Mouse (Mus musculus) midbrain, postnatal 0 days (tissue): ENCODE measurements around the gene Asap3. TPM values are rescaled to one million over a fixed set of nuclear protein-coding genes. Genes with fewer than 3 reads are reported as not detected.

Source experiments
- ATAC-seq: fragments of 200-750 bp; cut with Nextera tagmentation; 2 replicates; pipeline ENCODE4 v1.8.0; 2017; ENCODE audit warnings: moderate number of reproducible peaks, mild to moderate bottlenecking, moderate TSS enrichment, moderate library complexity; ENCODE audit not compliant: low FRiP score
- DNase-seq: peaks from one replicate; pipeline ENCODE4 v3.0.0-alpha.2; 2015; ENCODE audit warnings: low spot score
- H3K27ac ChIP-seq: fragments of 300-500 bp; sonication (generic); 2 replicates; pipeline ENCODE4 v1.5.1; 2014; ENCODE audit warnings: low read depth, mild to moderate bottlenecking, low read length, mixed read lengths
- H3K27me3 ChIP-seq: fragments of 300-500 bp; sonication (generic); 2 replicates; pipeline ENCODE4 v1.6.1; 2014; ENCODE audit warnings: low read length, control low read depth, mixed read lengths; ENCODE audit not compliant: insufficient read depth
- H3K36me3 ChIP-seq: fragments of 300-500 bp; sonication (generic); 2 replicates; pipeline ENCODE4 v1.6.1; 2014; ENCODE audit warnings: low read length, control low read depth, mixed read lengths; ENCODE audit not compliant: insufficient read depth
- H3K4me1 ChIP-seq: fragments of 300-500 bp; sonication (generic); 2 replicates; pipeline ENCODE4 v1.6.1; 2014; ENCODE audit warnings: mild to moderate bottlenecking, control low read depth, antibody characterized with exemption, low read length, mixed read lengths; ENCODE audit not compliant: insufficient read depth
- H3K4me2 ChIP-seq: fragments of 300-500 bp; sonication (generic); 2 replicates; pipeline ENCODE4 v1.6.1; 2014; ENCODE audit warnings: low read depth, mild to moderate bottlenecking, low read length, mixed read lengths; ENCODE audit not compliant: poor library complexity, severe bottlenecking
- H3K4me3 ChIP-seq: fragments of 300-500 bp; sonication (generic); 2 replicates; pipeline ENCODE4 v1.5.1; 2014; ENCODE audit warnings: low read depth, mild to moderate bottlenecking, low read length, moderate library complexity
- H3K9ac ChIP-seq: fragments of 300-500 bp; sonication (generic); replicated peaks from 2 replicates; pipeline ENCODE4 v1.6.1; 2014; ENCODE audit warnings: mild to moderate bottlenecking, low read length, moderate library complexity, mixed read lengths; ENCODE audit not compliant: poor library complexity, severe bottlenecking
- H3K9me3 ChIP-seq: fragments of 300-500 bp; sonication (generic); 2 replicates; pipeline ENCODE4 v1.6.1; 2016; ENCODE audit warnings: low read length, control low read depth
- CTCF ChIP-seq: IDR thresholded peaks from 2 replicates; pipeline ENCODE4 v1.5.1; 2016; ENCODE audit warnings: antibody characterized with exemption, mild to moderate bottlenecking
- WGBS: fragments of 180-500 bp; shearing (Covaris S2); extraction: QIAGEN DNeasy Blood & Tissue Kit; methylation state at CpG from one replicate; pipeline ENCODE4 v1.1.7; 2014; 5-methylcytosine and 5-hydroxymethylcytosine counted together
- polyA plus RNA-seq: library from polyadenylated mRNA; unstranded; fragments of >200 nt; fragmentation: Nextera tagmentation; extraction: Ambion mirVana; gene quantifications from 2 replicates; pipeline ENCODE4 v1.2.1, GENCODE M21; 2015
- total RNA-seq: library from RNA; depleted of rRNA; stranded (reverse); fragments of >200 nt; gene quantifications from 2 replicates; pipeline ENCODE4 v1.2.3, GENCODE M21; 2014; rRNA removed

The Asap3 gene
- total RNA-seq (5.9 and 7.6 TPM in 2 replicates), polyA plus RNA-seq (3.7 and 4.1 TPM in 2 replicates)

- peak within 1 kb of the TSS; percentile 60 for H3K4me3 ChIP-seq
- no peaks in the 10 kb centered on the region for H3K9me3 ChIP-seq
- no peaks in the 10 kb centered on the region for H3K4me1 ChIP-seq
- peak; percentile 37; the same call in 1 of the 2 replicates for TF ChIP-seq CTCF
- no peaks in the 10 kb centered on the region for H3K36me3 ChIP-seq
- peak; percentile 74 for ATAC-seq
- H3K27me3 ChIP-seq, result no peaks in the 10 kb centered on the region
- H3K4me2 ChIP-seq, result peak within 1 kb of the TSS; percentile 97
- peak; percentile 94 for DNase-seq
- H3K9ac ChIP-seq, result peak within 1 kb of the TSS; percentile 74
- no peak within 1 kb of the TSS; the same call in 1 of the 2 replicates for H3K27ac ChIP-seq
- WGBS, result under 1% methylated on average over 41 of the region's 54 CpGs
These were observed at the start of gene Asap3 for GRCm38 (mm10) chr4:136206033-136206893. Asap3 (plus strand) TSS chr4:136206365.

DNA sequence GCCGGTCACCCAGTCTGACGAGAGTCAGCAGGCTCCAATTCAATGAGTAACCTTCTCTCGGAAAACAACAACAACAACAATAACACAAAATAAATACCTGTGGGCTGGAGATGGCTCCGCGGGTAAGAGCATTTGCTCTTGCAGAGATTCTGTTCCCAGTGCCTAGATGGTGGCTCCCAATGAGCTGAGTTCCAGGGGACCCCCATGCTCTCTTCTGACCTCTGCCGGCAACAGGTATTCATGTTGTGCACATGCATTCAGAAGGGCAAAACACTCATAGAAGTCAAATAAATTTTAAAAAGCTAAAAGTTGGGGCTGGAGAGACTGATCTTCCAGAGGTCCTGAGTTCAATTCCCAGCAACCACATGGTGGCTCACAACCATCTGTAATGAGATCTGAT lies 47.7 kb upstream of the Asap3 start:
- WGBS, result 76% methylated on average over 6 of the region's 6 CpGs
- H3K9me3 ChIP-seq, result no peaks in the 10 kb centered on the region

DNA sequence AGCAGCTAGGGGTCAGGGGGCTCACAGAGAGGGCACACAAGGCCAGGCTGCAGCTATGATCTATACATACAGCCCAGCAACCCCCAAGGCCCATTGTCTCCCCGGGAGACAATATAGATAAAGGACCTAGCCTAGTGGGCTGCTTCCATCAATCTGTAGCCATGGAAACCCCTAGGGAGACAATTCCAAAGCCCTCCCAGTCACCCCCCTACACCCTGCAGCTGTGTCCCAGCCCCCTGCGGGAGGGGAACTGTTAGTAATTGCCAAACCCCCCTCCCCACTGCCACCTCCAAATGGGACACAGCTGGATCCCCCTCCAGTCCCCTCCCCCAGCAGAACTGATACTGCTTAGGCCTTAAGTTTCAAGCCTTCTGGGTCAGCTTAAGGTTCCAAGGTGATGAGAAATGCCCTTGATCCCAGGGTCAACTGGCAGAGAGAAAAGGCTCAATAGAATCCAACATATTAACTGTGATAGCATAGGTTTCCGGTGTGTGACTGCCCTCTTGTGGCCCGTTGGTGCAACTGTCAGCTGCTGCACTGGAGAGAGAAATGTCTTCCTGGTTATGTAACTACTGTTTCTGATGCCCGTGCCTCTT lies 46.3 kb upstream of the Asap3 start:
- DNase-seq, result peak; percentile 88
- no peak overlapping the region for H3K9ac ChIP-seq
- no peaks in the 10 kb centered on the region for H3K9me3 ChIP-seq
- peak; percentile 54 for ATAC-seq
- H3K4me3 ChIP-seq, result no peak overlapping the region
- peak; percentile 99 for TF ChIP-seq CTCF
- no peaks in the 10 kb centered on the region for H3K4me1 ChIP-seq
- 1% methylated on average over 5 of the region's 5 CpGs for WGBS
- H3K36me3 ChIP-seq, result no peaks in the 10 kb centered on the region
- no peak overlapping the region for H3K27ac ChIP-seq
- no peak overlapping the region for H3K4me2 ChIP-seq
- H3K27me3 ChIP-seq, result no peaks in the 10 kb centered on the region

More for the DNA sequence above, 47.7 kb upstream of the Asap3 start:
- peak; percentile 14; the same call in 1 of the 2 replicates for TF ChIP-seq CTCF
- no peak for DNase-seq
- H3K4me1 ChIP-seq, result no peaks in the 10 kb centered on the region
- no peaks in the 10 kb centered on the region for H3K36me3 ChIP-seq
- H3K27ac ChIP-seq, result no peak overlapping the region
- no peaks in the 10 kb centered on the region for H3K27me3 ChIP-seq
- no peak overlapping the region for H3K9ac ChIP-seq
- ATAC-seq, result no peak
- H3K4me2 ChIP-seq, result no peak overlapping the region
- no peak overlapping the region for H3K4me3 ChIP-seq

DNA sequence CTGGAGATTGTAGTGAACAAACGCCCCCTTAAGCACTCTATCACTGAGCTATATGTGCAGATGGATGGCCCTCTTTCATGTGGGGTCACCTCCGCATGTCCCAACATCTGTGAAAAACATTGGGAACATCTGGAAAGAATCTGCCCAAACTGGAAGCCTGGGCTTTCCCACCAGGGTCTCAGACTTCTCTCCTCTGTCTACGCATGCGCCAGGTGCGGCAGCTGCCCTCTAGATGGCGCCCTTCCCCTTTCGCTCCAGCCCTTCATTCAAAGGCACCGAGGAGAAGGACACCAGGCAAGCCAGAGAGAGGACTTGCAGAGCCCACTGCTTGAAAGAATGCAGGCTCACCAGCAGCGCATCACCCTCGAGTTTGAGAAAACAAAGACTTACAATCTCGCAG lies 42.7 kb upstream of the Asap3 start:
- Histone ChIP-seq H3K9me3 (no peaks in the 10 kb centered on the region), H3K4me3 (no peak overlapping the region), H3K4me1 (no peaks in the 10 kb centered on the region), H3K27ac (no peak overlapping the region), H3K27me3 (no peaks in the 10 kb centered on the region), H3K9ac (no peak overlapping the region), H3K36me3 (no peaks in the 10 kb centered on the region), H3K4me2 (no peak overlapping the region)
- DNase-seq (peak; percentile 89), ATAC-seq (peak; percentile 62; the same call in 1 of the 2 replicates)
- peak; percentile 97 for TF ChIP-seq CTCF
- 1% methylated on average over 11 of the region's 11 CpGs for WGBS

DNA sequence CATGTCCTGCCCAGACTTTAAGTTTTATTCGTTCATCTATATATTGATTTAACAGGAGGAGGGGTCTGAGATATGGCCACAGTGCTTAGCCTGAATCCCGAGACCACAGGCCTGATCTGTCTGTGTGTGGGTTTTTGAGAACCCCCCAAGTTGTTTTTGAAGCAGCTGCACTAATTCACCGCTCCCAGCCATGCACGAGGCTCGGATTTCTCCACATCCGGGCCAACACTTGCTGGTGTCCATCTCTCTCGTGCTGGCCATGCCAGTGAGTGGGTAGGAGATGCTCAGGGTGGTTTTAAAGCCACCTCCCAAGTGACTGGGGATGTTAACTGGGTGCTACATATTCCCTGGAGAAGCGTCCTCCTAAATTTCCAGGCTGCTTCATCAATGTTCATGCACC lies 41.2 kb upstream of the Asap3 start:
- no peak for TF ChIP-seq CTCF

DNA sequence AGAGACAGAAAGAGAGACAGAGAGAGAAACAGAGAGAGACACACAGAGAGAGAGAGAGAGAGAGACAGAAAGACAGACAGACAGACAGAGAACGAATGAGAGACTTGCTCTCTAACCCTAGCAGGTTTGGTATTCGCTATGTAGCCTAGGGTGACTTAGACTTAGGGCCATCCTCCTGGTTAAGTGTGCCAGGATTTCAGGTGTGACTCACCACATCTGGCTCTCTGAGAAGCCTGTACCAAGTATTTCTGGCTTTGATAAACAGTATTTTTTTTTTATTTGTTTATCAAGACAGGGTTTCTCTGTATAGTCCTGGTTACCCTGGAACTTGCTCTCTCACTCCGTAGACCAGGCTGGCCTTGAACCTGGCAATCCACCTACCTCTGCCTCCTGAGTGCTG lies 38.5 kb upstream of the Asap3 start:
- 87% methylated on average over 3 of the region's 3 CpGs for WGBS
- H3K36me3 ChIP-seq, result no peaks in the 10 kb centered on the region
- TF ChIP-seq CTCF, result no peak

More for the DNA sequence above, 41.2 kb upstream of the Asap3 start:
- Histone ChIP-seq H3K4me1 (no peaks in the 10 kb centered on the region), H3K9me3 (no peaks in the 10 kb centered on the region), H3K9ac (no peak overlapping the region), H3K36me3 (no peaks in the 10 kb centered on the region), H3K4me3 (no peak overlapping the region), H3K27me3 (no peaks in the 10 kb centered on the region), H3K4me2 (no peak overlapping the region), H3K27ac (no peak overlapping the region)
- DNase-seq (no peak), ATAC-seq (no peak)
- WGBS, result 82% methylated on average over 8 of the region's 8 CpGs

More for the DNA sequence above, 38.5 kb upstream of the Asap3 start:
- Histone ChIP-seq H3K9ac (no peak overlapping the region), H3K4me3 (no peak overlapping the region), H3K27me3 (no peaks in the 10 kb centered on the region), H3K4me1 (no peaks in the 10 kb centered on the region), H3K9me3 (no peaks in the 10 kb centered on the region), H3K4me2 (no peak overlapping the region), H3K27ac (no peak overlapping the region)
- ATAC-seq (no peak), DNase-seq (no peak)
